Mouse (Mus musculus): Measurements from ENCODE around the gene Mettl15.

Mettl15 gene

DNA sequence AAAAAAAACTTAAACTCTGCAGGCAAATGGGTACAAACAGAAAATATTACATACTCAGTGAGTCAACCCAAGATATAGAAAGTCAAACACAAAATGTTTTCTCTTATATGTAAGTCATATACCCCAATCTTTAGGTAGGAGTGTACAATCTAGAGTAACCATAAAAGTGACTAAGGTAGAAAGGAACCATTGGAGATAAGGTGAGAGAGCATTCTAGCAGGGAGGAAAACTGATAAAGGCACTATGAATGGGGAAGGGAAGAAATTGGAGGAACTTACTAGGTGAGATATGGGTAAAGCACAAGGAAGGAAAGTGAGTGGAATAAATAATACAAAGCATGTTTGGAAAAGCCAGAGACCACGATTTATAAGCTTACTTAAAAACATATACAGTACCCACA lies 122.0 kb downstream of the Mettl15 start:
- DNase-seq (ENCODE audit: low read depth, low spot score) = no peak

DNA sequence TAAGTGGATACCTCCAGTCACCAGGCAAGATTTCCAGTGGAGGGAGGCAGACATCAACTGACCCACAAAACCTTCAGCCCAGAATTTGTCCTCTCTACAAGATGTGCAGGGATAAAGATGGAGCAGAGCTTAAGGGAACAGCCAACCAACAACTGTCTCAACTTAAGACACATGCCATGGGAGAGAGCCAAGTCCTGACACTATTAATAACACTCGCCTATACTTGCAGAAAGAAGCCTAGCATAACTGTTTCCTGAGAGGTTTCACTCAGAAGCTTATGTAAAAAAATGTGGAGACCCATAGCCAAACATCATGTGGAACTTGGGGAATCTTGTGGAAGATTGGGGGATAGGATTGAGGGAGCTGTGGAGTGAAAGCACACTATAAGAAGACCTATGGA lies 124.4 kb downstream of the Mettl15 start:
- DNase-seq (ENCODE audit: low read depth, low spot score) = no peak

DNA sequence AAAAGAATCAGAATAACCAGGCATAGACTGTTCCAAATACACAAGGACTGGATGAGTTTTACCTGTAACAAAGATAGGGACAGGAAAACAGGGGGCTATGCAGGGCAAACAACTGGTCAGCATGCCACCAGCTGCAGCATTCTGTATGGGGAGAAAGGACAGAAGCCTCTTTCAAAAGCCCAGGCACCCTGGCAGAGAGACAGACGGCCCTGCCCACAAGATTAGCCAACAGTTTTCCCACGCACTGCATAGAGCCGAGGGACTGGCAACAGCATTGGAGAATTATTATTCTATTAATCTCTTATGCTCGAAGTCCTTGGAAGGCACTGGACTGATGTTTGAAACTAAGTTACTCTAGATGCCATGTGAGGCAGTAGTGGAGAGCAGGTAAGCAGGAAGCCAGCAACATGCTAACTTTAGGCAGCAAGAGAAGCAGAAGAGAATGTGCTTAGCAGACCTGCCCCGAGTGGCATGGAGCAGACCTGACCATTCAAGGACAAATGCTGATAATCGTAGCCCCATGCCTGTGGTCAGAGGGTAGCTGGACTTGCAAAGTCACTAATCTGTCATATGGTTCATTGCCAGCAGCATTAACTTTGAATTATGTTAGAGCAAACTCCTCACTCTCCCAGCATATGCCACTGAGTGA lies 127.0 kb downstream of the Mettl15 start:
- DNase-seq (ENCODE audit: low read depth, low spot score) = no peak

DNA sequence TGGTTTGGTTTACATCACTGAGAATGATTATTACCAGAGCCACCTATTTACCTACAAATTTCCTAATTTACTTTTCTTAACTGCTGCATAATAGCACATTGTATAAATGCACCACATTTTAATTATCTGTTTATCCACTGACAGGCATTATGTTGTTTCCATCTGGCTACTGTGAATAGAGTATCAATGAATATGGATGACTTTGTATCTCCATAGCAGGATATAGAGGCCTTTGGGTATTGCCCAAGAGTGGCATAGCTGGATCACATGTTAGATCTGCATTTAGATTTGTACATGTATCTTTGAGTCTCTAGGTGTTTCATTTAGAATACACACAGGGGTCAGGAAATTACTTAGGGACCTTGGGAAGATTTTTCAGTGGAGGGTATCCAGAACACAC lies 133.3 kb downstream of the Mettl15 start:
- no peak for DNase-seq (ENCODE audit: low read depth, low spot score)

DNA sequence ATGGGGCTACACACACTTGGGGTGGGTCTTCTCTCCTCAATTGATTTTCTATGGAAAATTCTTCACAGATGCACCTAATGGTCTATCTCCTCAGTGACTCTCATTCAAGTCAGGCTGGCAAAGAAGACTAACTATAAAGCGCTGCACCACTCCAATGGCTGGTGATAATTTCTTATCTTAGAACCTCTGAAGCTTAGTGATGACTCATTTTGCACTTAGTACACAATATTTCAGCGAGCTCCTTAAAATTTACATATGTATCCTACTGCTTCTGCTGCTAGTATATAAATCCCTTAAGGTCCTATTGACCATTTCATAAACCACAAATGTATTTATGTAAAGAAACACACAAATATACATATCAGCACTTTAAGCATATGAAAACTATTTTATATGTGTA lies 136.1 kb downstream of the Mettl15 start:
- DNase-seq (ENCODE audit: low read depth, low spot score) = no peak

DNA sequence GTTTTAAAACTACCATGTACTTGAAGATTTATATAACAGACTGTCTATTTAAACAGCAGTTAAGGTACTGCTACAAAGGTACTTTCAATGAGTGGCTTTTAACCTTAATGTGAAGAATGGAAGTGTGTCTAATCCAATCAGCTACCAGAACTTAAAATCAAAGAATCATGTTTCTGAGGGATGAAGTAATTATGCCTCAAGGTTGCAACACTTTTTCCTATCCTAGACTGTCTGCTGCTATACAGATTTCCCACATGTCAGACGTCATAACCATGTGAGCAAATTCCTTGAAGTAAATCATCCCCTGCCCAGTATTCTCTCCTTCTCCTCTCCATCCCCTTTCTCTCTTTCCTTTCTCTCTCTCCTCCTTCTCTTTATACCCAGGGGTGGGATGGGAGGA lies 140.2 kb downstream of the Mettl15 start:
- DNase-seq (ENCODE audit: low read depth, low spot score) = no peak

DNA sequence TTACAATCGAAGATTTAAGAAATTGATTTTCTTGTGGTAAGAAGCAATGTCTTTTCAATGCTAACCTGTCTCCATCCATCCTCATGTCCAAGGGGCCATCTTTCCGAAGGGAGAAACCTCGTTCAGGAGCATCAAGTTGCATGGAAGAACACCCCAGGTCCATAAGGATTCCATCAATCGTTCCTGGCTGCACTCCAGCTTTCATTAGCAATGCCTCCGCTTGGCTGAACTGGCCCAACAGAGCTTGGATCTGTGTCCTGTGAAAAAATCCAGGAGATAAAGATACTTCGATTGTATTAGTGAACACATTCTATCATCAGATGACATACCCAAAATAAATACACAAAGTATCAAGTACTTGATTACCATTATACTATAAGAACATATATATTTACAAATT lies 143.3 kb downstream of the Mettl15 start:
- no peak for DNase-seq (ENCODE audit: low read depth, low spot score)

DNA sequence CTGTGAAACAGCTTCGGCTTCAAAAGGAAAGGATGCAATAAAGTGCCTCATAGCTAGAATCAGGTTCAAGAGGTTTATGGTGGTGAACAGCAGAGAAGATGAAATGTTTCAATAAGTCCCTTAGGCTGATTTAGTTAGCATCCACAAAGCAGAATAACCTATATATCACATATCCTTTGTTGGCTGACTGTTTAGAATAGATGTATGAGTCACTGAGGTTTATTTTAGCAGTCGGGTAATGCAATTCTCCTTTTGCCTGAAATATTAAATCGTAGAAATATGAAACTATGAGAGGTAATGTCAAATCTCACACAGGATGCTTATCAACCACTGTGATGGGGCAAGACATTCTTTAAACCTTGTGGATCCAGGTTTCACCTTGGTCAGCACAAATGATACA lies 149.8 kb downstream of the Mettl15 start:
- no peak for DNase-seq (ENCODE audit: low read depth, low spot score)

DNA sequence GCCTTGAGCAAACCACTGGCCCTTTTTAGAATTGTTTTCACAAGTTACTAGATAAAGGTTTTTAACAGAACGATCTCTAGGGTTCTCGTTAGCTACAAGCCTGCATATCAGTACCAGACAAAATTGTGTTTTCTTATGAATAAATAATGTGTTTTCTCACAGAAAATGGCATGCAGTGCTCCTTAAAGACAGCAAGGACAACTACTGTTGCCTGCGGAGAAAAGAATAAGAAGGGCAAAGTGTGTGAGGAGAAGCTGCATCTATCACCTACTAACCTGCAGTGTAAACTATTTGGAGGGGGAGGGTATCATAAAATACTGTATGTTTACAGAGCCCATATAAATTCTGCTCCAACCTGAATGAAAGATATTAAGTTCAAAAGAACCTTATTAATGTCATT lies 150.6 kb downstream of the Mettl15 start:
- no peak for DNase-seq (ENCODE audit: low read depth, low spot score)

DNA sequence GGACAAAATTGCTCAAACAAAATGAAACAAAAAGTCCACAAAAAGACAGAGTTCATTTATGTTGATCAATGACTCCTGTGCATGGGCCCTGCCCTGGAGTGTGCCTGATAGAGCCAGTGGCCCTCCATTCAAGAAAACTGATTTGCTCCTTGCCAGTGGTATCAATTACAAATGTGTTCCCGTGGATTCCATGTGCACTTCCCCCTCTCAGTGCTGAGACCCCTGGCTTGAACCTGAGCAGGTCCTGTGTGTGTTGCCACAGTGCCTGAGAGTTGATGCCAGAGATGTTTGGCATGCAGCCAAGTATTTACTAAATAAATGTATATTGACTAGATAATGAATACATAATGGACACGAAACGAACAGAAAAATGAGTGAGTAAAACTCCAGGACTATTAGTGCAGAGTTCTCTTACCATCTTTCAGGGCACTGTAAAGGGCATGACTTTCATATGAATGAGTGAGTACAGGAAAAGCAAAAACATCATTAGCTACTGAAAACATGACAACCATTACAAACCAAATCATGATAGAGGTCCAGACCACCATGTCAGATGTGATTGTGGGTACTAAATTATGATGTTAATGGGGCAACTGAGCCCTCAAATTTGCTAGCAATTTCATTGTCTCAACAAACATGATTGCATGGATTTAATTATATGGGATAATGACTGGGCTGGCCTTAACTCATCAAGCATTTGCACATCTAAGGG lies 174.6 kb downstream of the Mettl15 start:
- no peak for DNase-seq (ENCODE audit: low read depth, low spot score)

DNA sequence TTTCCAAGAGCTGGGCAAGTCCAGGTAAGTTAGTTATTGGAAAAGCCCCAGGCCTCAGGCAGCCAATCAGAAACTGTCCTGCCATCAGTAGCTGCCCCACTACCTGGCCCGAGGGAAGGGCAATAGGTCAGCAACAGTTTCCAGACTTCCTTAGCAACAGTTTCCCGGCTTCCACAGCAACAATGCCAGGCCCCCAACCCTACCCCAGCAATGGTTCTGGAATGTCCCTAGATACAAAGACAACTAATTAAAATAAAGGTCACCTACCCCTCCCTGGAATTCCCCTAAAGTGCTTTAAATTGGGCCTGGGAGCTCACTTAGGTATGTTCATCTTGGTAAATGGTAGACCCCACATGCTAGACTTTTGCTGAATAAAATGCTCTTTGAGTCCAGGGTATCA lies 230.9 kb downstream of the Mettl15 start:
- no peak for DNase-seq (ENCODE audit: low read depth, low spot score)

Data from CD4-positive, CD25-positive, alpha-beta regulatory T cell, adult 2 months (primary cell).